Mouse (Mus musculus) small intestine, adult 2 months (tissue): Measurements from ENCODE around the gene Asic2.

Source experiments
- CTCF ChIP-seq: fragments of 200-500 bp; IDR thresholded peaks from 2 replicates; pipeline ENCODE4 v1.5.1; 2012; ENCODE audit warnings: low read depth, mild to moderate bottlenecking, control low read depth, inconsistent platforms, low read length, moderate library complexity, mixed read lengths; ENCODE audit not compliant: insufficient replicate concordance, insufficient read length; ENCODE audit errors: extremely low read depth
- POLR2A ChIP-seq: fragments of 200-500 bp; IDR thresholded peaks from 2 replicates; pipeline ENCODE4 v1.6.1; 2012; ENCODE audit warnings: low read depth, mild to moderate bottlenecking, control low read depth, inconsistent platforms, low read length, moderate library complexity

GRCm38 (mm10) chr11:81083822-81084221 is 884.4 kb downstream of the Asic2 start:
- no peak for TF ChIP-seq CTCF
- TF ChIP-seq POLR2A, result no peak
